Mouse (Mus musculus): ENCODE results near the gene Brip1. TPM values are rescaled to one million over a fixed set of nuclear protein-coding genes. Genes with fewer than 3 reads are reported as not detected.

The Brip1 gene
- polyA plus RNA-seq, 1 experiment from 2014 or later = 2.6 TPM

DNA sequence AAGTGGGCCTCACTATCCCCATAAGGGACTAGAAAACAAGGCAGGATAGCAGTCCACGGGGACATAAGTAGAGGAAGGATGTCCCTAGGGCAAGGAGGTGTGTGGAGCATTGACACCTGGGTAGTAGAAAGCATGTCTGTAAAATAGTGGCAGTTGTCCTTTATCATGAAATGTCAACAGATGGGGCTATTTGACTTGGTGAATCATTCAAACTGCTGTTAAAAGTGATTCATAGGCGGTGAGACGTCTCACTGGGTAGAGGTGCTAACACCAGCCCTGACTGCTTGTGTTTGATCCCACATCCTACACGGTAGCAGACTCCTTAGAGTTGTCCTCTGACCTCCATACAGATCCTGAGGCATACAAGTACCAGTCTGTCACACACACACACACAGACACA lies 168.1 kb downstream of the Brip1 start:
- 46% methylated on average over 4 of the region's 4 CpGs for WGBS

DNA sequence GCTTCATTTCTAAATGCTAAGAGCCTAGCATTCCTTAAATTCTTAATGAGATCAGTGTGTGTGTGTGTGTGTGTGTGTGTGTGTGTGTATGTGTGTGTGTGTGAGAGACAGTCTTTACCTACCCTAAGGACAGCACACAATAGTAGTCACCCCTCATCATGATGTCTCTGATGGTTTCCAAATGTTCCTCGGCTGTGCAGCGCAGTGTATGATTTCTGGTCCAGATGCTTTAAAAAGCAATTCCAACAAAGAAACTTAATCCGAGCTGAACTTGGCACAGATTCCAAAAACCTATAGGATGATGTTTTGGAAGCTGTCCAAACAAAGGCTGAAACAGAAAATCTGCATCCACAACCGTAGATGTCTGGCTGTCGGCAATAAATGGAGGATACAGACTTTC lies 173.0 kb downstream of the Brip1 start:
- Histone ChIP-seq H3K27me3 (ENCODE audit: control insufficient read depth, insufficient read depth, low read length) (no peaks in the 10 kb centered on the region), H3K4me2 (replicated peaks; ENCODE audit: low read depth) (no peak overlapping the region), H3K36me3 (ENCODE audit: control insufficient read depth, insufficient read depth, low read length) (no peaks in the 10 kb centered on the region), H3K9ac (ENCODE audit: low read length) (no peak overlapping the region), H3K4me1 (replicated peaks; ENCODE audit: control insufficient read depth, insufficient read depth) (no peaks in the 10 kb centered on the region), H3K9me3 (ENCODE audit: control insufficient read depth, low read length) (no peaks in the 10 kb centered on the region), H3K4me3 (ENCODE audit: low read depth, low read length) (no peak overlapping the region), H3K27ac (replicated peaks) (no peak overlapping the region)
- WGBS = 24% methylated on average over 5 of the region's 5 CpGs
- DNase-seq (ENCODE audit: low spot score) (no peak), ATAC-seq (ENCODE audit: low FRiP score, low TSS enrichment) (no peak)
- TF ChIP-seq EP300 (optimal IDR thresholded peaks at IDR 0.05) (no peak), CTCF (IDR thresholded peaks at IDR 0.05; ENCODE audit: low read depth) (no peak)

More for the DNA sequence above, 168.1 kb downstream of the Brip1 start:
- Histone ChIP-seq H3K27me3 (ENCODE audit: control insufficient read depth, insufficient read depth, low read length) (no peaks in the 10 kb centered on the region), H3K9ac (ENCODE audit: low read length) (no peak overlapping the region), H3K4me2 (replicated peaks; ENCODE audit: low read depth) (no peak overlapping the region), H3K4me3 (ENCODE audit: low read depth, low read length) (no peak overlapping the region), H3K9me3 (ENCODE audit: control insufficient read depth, low read length) (no peaks in the 10 kb centered on the region), H3K36me3 (ENCODE audit: control insufficient read depth, insufficient read depth, low read length) (no peaks in the 10 kb centered on the region), H3K4me1 (replicated peaks; ENCODE audit: control insufficient read depth, insufficient read depth) (no peaks in the 10 kb centered on the region), H3K27ac (replicated peaks) (no peak overlapping the region)
- ATAC-seq (ENCODE audit: low FRiP score, low TSS enrichment) (no peak), DNase-seq (ENCODE audit: low spot score) (no peak)
- TF ChIP-seq EP300 (optimal IDR thresholded peaks at IDR 0.05) (no peak), CTCF (IDR thresholded peaks at IDR 0.05; ENCODE audit: low read depth) (0 out of 2 replicates have a peak, but pooled peaks have one; percentile 11)

DNA sequence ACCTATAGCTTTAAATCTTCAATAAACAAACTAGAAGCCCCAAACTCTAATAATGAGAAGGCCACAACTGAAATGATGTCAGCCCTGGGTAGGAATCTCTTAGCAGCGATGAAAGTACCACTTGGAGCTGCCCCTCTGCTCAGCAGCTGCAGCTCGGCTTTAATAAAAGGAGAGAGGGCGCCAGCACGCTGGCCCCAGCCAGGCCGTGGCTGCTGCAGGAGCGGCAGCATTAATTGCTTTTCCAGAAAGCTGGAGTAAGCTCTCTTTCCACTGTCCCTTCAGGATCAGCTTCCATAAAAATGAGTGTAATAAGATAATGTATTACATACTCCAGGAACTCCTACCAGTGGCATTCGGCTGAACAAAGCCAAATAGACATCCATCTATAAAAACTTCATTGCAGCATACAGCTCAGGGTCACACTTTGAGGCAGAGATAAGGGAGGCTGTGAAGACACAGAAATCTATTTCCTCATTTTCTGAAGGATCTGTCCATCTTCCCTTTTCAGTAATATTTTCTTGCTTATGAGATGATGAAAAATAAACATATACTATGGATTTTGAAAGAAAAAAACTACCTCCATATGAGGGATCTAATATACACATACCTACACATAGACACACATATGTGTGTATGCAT lies 174.3 kb downstream of the Brip1 start:
- DNase-seq (ENCODE audit: low spot score) = no peak
- Histone ChIP-seq H3K4me2 (replicated peaks; ENCODE audit: low read depth) (no peak overlapping the region), H3K36me3 (ENCODE audit: control insufficient read depth, insufficient read depth, low read length) (no peaks in the 10 kb centered on the region), H3K27ac (replicated peaks) (no peak overlapping the region), H3K4me3 (ENCODE audit: low read depth, low read length) (no peak overlapping the region), H3K9me3 (ENCODE audit: control insufficient read depth, low read length) (no peaks in the 10 kb centered on the region), H3K9ac (ENCODE audit: low read length) (no peak overlapping the region), H3K4me1 (replicated peaks; ENCODE audit: control insufficient read depth, insufficient read depth) (no peaks in the 10 kb centered on the region), H3K27me3 (ENCODE audit: control insufficient read depth, insufficient read depth, low read length) (no peaks in the 10 kb centered on the region)
- TF ChIP-seq EP300 (optimal IDR thresholded peaks at IDR 0.05) (no peak), CTCF (IDR thresholded peaks at IDR 0.05; ENCODE audit: low read depth) (no peak)
- 27% methylated on average over 7 of the region's 7 CpGs for WGBS
- ATAC-seq (ENCODE audit: low FRiP score, low TSS enrichment) = no peak

DNA sequence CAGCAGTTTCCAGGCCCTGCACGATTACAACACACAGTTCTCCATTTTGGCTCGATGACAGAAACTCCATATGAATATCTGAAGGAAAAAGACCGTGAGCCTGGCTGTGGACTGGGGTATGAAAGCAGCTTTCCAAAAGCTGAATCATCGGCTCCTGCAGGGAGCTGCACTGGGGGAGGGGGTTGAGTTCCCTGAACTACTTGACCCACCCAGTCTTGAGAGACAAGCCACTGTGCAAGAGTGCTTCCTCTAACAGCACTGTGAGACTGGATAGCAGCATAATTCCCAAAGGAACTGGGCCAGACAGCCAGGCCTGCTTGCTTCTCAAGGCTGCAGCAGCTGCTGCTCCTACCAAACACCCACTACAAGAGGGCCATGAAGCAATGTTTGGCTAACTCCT lies 178.6 kb downstream of the Brip1 start:
- no peak overlapping the region for H3K4me2 ChIP-seq (replicated peaks; ENCODE audit: low read depth)
- WGBS = 24% methylated on average over 4 of the region's 4 CpGs
- ATAC-seq (ENCODE audit: low FRiP score, low TSS enrichment) (peak; percentile 75; the same call in 1 of the 2 replicates), DNase-seq (ENCODE audit: low spot score) (peak; percentile 27)
- H3K9ac ChIP-seq (ENCODE audit: low read length) = no peak overlapping the region
- TF ChIP-seq EP300 (optimal IDR thresholded peaks at IDR 0.05) = no peak
- no peak for TF ChIP-seq CTCF (IDR thresholded peaks at IDR 0.05; ENCODE audit: low read depth)
- H3K4me1 ChIP-seq (replicated peaks; ENCODE audit: control insufficient read depth, insufficient read depth) = no peaks in the 10 kb centered on the region
- no peaks in the 10 kb centered on the region for H3K9me3 ChIP-seq (ENCODE audit: control insufficient read depth, low read length)
- H3K27me3 ChIP-seq (ENCODE audit: control insufficient read depth, insufficient read depth, low read length) = no peaks in the 10 kb centered on the region
- no peak overlapping the region for H3K4me3 ChIP-seq (ENCODE audit: low read depth, low read length)
- H3K36me3 ChIP-seq (ENCODE audit: control insufficient read depth, insufficient read depth, low read length) = no peaks in the 10 kb centered on the region
- H3K27ac ChIP-seq (replicated peaks) = no peak overlapping the region; the same call in 1 of the 2 replicates

DNA sequence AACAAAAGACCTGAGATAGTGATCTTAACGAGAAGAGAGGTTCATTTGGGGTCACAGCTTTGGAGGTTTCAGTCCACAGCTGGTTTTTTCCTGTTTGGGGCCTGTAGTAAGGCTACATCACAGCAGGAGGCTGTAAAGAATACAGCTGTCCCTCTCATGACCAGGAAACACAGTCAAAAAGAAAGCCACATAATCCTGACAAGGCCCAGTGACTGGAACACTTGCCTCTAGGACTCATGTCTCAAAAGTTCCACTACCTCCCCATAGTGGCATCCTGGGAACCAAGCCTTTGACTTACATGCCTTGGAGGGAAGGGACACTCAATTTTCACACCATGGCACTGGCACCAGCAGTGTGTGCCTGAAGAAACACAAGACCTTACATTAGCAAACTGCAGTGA lies 181.0 kb downstream of the Brip1 start:
- no peaks in the 10 kb centered on the region for H3K36me3 ChIP-seq (ENCODE audit: control insufficient read depth, insufficient read depth, low read length)
- H3K4me2 ChIP-seq (replicated peaks; ENCODE audit: low read depth) = no peak overlapping the region
- TF ChIP-seq CTCF (IDR thresholded peaks at IDR 0.05; ENCODE audit: low read depth) = no peak
- no peak for TF ChIP-seq EP300 (optimal IDR thresholded peaks at IDR 0.05)
- H3K9me3 ChIP-seq (ENCODE audit: control insufficient read depth, low read length) = no peaks in the 10 kb centered on the region
- no peak overlapping the region for H3K4me3 ChIP-seq (ENCODE audit: low read depth, low read length)
- H3K9ac ChIP-seq (ENCODE audit: low read length) = no peak overlapping the region
- H3K27me3 ChIP-seq (ENCODE audit: control insufficient read depth, insufficient read depth, low read length) = no peaks in the 10 kb centered on the region
- H3K4me1 ChIP-seq (replicated peaks; ENCODE audit: control insufficient read depth, insufficient read depth) = no peaks in the 10 kb centered on the region
- 50% methylated on average over 1 of the region's 1 CpGs for WGBS
- DNase-seq (ENCODE audit: low spot score) (no peak), ATAC-seq (ENCODE audit: low FRiP score, low TSS enrichment) (no peak)
- H3K27ac ChIP-seq (replicated peaks) = no peak overlapping the region

DNA sequence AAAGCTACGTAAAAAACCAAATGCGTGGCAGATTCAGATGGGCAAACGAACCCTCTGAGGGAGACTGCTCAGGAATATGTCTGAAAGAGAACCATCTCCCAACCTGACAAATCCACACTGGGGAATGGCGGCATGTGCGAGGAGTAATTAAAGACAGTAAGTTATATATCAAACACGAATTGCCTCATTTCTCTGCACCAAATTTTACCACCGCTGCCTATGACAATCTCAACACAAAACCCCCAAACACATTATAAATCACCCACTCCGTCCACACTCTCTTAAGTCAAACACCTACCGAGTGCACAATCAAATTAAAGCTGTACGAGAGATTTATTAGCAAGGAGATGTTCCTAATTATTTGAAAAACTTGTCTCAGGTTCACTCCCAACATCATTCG lies 184.8 kb downstream of the Brip1 start:
- TF ChIP-seq CTCF (IDR thresholded peaks at IDR 0.05; ENCODE audit: low read depth) = no peak
- TF ChIP-seq EP300 (optimal IDR thresholded peaks at IDR 0.05) = no peak
- DNase-seq (ENCODE audit: low spot score) (no peak), ATAC-seq (ENCODE audit: low FRiP score, low TSS enrichment) (no peak)
- no peaks in the 10 kb centered on the region for H3K27me3 ChIP-seq (ENCODE audit: control insufficient read depth, insufficient read depth, low read length)
- H3K9ac ChIP-seq (ENCODE audit: low read length) = no peak overlapping the region
- H3K36me3 ChIP-seq (ENCODE audit: control insufficient read depth, insufficient read depth, low read length) = no peaks in the 10 kb centered on the region
- no peak overlapping the region for H3K4me2 ChIP-seq (replicated peaks; ENCODE audit: low read depth)
- no peaks in the 10 kb centered on the region for H3K9me3 ChIP-seq (ENCODE audit: control insufficient read depth, low read length)
- WGBS = 54% methylated on average over 11 of the region's 11 CpGs
- H3K4me1 ChIP-seq (replicated peaks; ENCODE audit: control insufficient read depth, insufficient read depth) = no peaks in the 10 kb centered on the region
- H3K4me3 ChIP-seq (ENCODE audit: low read depth, low read length) = no peak overlapping the region
- H3K27ac ChIP-seq (replicated peaks) = no peak overlapping the region

All from stomach, postnatal 0 days (tissue).